Mouse (Mus musculus): ENCODE results near the gene Sel1l3. TPM values are rescaled to one million over a fixed set of nuclear protein-coding genes. Genes with fewer than 3 reads are reported as not detected.

Sel1l3 gene
- total RNA-seq, 2 experiments from 2014 or later: 40.7 to 44.2 TPM

- DNase-seq: no peak
These were observed 681 bp downstream of the Sel1l3 start for GRCm38 (mm10) chr5:53212782-53213710.

DNA sequence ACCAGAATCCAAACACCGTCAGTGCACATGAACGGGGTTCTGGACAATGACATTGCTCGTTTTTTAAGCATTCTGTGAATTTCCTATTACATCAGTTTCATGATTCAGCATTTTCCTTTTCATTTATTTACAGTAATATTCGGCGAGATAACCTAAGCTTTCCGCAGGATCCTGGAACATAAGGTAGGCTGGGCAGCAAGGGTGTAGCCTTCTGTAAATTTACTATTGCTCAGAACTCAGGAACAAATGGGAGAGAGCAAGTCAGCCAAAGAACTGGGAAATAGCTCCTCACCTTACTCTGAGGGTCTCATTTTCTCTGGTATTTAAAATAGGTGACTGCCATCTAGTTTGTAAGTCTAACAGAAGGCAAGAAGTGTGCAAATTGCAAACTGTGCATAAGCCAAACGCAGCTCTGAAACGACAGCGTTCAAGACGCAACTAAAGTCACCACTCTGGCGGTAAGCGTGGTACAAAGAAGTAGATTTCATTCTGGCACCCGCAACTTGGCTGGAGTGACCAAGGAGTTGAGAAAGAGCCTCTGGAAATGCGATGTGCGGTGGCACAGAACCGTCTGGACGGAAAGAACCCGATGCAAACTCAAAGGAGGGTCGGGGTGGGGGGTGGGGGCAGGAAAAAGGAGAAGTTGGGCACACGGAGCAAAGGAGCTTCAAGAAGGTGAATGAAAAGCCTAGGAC, 1.5 kb downstream of the Sel1l3 start:
- no peak for DNase-seq

DNA sequence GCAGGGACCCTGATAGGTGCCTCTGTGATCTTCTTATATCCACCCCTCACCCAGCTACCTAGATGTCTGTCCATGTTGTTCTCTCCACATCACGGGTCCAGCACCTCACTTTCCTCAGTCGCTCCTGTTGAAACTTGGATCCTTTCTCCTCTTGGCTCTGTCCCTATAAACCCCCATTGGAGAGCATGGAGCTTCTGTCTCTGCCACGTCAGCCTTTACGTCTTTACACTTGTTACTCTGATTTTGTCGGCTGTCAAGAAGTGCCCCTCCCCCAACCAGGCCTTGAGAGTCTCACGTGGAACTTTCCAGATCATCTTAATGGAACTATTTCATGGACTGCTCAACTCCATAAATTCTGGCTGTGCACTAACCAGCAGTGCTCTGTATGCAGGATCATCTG, 2.5 kb downstream of the Sel1l3 start:
- DNase-seq: no peak

GRCm38 (mm10) chr5:53210481-53210880, 3.2 kb downstream of the Sel1l3 start:
- no peak for DNase-seq

DNA sequence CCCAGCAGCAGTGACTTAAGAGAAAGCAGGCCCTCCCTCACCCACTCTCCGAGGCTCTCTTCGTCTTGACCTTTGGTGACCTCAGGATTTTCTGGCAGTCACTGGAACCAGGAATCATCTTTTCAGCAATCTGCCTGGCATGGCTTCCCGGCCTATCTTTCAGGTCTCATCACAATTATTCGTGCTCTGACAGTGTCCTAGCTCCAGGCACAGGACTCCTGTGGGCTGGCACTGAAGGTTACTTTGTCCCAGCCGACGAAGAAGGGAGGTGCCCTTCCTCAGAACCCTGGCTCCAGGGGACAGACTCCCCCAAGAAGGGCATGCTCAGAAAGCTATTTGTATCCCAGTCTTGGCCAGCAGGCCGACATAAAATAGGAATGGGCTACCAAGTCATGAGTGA, 4.0 kb downstream of the Sel1l3 start:
- DNase-seq: no peak

DNA sequence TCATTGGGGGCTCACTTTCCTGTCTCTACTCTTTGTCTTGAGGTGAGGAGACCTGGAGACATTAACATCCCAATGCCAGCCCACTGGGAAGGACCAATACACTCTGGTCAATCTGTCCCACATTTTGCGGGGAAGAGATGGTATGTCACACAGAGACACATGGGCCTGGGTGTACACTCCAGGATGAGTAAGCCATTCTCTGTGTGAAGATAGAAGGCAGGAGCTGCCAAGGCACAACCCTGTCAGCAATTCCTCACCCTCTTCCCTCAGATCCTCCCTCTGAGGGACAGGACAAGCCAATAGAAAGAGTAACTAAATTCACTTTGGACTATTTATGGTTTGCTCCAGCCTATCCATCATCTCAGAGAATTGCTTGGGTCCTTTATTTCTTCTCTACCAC, 5.0 kb downstream of the Sel1l3 start:
- DNase-seq: no peak

DNA sequence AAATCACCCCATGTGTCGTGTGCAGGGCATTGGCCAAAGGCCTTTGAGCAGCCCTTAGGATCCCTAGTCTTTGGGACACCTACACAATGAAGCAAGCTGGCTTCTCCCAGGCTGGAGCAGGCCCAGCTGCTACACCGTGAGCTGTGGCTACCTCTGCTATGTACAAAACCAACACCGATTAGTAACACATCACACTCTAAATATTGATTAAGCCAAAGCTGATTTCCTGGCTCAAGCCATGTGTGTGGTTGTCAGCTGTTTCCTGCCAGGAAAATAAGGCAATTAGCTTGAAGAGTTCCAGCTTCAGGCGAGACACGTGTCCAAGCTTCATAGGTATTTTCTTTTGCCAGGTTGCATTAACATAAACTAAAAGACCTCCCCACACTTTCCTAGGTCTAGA, 7.2 kb downstream of the Sel1l3 start:
- no peak for DNase-seq

DNA sequence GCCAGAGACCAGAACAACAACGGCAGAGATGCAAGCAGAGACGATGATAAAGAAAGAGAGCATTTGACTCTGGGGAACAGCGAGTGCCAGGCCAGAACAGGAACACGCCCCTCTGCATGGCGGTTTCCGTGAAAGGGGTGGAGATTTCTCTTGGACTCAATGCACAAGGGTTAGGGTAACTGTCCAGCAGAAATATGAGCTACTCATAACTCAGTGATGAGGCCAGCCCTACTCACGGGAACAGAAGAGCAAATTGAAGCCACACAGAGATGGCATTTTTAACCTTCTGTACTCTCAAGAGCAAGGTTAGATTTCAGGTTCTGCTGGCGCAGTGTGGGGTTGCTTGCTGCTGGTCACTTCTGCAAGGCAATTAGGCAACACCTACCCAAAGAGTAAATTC, 11.0 kb downstream of the Sel1l3 start:
- DNase-seq: no peak

DNA sequence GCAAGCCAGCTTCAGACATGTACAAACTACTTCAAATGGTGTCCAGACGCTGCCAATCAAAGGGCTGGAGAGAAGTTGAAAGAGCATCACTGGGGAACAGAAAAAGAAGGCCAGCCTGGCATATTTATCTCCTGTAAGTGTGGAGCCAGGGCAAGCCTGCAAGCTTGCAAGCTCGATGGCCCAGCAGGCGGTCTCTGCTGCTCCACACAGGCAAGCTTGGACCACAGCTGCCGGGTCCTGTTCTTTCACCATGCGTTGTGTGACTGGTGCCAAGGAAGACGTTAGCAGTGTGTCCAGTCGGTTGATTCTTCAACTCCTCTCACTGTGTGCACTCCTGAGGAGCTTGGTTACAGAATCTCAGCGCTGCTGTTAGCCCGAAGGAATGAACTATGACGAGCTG, 12.9 kb downstream of the Sel1l3 start:
- no peak for DNase-seq

DNA sequence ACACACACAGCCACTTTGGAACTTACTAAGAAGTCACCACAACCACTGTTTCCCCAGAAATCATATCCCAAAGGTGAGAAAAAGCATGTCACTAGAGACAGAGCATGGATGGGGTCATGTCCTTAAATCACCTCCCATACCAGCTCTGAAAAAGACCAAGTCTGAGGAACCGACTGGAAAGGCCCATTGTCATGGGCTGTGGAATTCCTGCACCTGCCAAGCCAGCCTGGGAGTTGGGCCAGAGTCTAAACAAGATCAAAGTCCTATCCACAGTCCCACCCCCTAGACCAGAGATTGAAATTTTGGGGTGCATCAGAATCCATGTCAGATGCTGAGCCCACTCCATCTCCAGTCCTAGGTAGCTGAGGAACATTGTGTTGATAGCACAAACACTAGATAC, 15.3 kb downstream of the Sel1l3 start:
- DNase-seq: no peak

GRCm38 (mm10) chr5:53196387-53197088, 17.2 kb downstream of the Sel1l3 start:
- no peak for DNase-seq

- DNase-seq: no peak
These were observed 18.9 kb downstream of the Sel1l3 start for GRCm38 (mm10) chr5:53194841-53195240.

DNA sequence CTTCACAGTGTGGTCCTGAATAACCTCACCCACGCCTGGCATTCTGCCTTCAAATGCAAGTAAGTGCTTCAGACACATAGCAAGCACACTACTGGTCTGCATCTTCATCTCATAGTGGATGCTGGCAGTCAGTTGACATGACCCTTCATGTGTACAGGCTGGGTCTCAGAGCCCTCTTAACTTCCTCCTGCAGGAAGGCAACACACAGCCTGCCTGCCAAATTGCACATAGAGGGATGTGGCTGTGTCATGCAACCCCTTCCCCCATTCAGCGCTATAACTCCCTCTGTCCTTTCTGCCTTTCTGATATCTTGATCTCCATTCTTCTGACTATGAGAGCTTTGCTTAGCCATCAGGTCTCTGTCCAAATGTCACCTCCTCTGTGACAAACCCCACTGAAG, 19.3 kb downstream of the Sel1l3 start:
- no peak for DNase-seq

DNA sequence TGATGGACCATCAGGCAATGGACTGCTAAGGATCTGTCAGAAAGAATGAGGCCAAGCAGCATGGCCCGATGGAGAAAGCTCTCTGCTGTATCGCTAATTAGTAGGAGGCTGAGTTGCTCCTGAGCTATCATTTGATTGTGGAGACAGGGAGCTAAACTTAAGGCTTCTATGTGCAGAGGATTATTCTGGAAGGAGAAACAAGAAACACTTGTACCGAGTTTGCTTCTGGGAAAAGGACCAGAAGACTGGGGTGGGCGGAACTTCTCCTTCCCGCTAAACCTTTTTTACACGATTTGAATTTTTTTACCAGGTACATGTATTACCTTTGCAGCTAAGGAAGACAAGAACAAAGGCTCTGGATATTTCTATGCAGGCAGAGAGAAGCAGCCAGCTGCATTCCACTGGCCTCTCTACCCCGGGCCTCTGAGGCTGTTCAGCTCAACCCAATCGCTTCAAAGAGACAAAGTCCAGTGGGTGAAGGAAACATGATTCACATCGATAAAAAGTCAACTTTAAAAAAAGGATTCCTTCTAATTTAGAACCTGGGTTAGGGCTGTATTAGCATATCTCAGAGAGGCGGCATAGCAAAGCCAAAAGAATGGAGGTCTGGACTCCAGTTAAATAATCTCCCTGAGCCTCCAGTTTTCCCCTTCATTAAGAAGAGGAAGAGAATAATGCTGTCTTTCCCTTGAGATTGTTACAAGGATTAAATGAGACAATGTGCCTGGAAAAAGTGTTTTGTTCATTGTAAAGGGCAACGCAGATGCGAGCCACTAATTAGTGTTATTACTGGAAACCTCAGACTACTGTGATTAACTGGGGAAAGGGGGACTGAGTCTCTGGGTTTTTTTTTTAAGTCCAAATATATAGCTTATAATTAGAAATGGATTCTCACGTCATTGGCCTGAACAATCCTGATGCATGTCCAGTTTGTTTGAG, 20.4 kb downstream of the Sel1l3 start:
- DNase-seq: no peak

DNA sequence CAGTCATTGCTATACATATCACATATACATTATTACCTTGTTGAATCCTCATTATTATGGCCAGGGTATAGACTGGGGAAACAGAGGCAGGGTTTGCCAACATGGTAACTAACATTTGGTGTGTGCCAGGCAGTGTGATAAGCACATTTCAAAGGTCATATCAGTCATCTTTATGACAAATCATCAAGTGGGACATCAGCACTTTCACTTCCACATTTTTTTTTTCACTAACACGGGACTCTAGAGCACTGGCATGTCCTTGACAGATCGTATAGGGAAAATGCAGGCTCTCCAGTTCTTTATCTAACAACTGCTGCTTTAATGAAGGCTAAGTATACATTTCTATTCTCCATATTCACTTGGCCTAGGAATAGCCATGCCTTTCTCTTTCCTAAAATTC, 25.1 kb downstream of the Sel1l3 start:
- no peak for DNase-seq

GRCm38 (mm10) chr5:53187245-53187644, 26.5 kb downstream of the Sel1l3 start:
- DNase-seq: no peak

DNA sequence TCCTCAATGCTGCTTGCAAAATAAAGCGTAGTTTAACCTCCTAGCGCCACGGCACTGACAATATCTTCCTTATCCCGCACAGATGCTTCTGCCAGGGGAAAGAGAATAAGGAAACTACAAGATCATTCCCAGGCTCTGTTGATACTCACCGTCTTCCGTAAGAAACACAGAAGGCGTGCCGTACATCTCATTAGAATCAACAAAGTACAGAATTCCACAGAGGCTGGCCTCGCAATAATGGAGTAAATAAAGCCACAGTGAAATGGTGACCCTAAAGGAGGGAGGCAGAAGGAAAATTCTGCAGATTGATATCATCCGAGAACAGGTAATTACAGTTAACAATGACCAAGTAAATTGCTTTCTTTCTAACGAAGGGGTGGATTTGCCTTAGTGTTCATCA, 27.9 kb downstream of the Sel1l3 start:
- DNase-seq: no peak

GRCm38 (mm10) chr5:53179965-53180364, 33.8 kb downstream of the Sel1l3 start:
- DNase-seq: no peak

DNA sequence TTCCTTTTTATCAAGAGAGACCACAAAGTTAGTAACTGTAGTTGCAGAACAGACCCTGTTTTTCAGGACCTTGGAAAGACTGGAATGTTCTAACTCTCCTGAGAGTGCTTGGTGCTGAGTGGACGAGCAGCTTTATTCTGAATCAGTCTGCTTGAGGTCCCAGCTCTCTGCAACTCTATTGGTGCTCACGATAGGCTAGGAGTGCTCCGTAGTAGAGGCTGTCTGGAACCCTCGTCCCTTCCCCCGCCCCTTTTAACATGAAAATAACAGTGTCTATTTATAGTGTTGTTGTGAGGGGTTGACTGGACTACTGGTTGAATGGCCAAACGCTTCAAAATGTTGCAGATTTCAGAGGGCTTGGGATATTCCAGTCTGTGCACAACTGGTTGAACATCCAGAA, 37.0 kb downstream of the Sel1l3 start:
- no peak for DNase-seq

GRCm38 (mm10) chr5:53176075-53176474, 37.7 kb downstream of the Sel1l3 start:
- DNase-seq: no peak

- DNase-seq: no peak
These were observed 38.5 kb downstream of the Sel1l3 start for GRCm38 (mm10) chr5:53175195-53175594.

- DNase-seq: no peak
These were observed 39.3 kb downstream of the Sel1l3 start for GRCm38 (mm10) chr5:53174461-53174860.

Measured in layer of hippocampus, postnatal 36 days (tissue).